Mouse (Mus musculus) liver, embryonic 11.5 days (tissue): ENCODE measurements at regions not wholly inside any gene's neighbourhood (a gene's known extent, or its start where the extent isn't known, plus 50 kb on each side); places are given as distances from the start of the nearest gene placed in this dataset.

Experiments used
- ATAC-seq: fragments of 200-750 bp; cut with Nextera tagmentation; replicated peaks from 2 replicates; pipeline ENCODE4 v1.8.0; 2017; ENCODE audit warnings: moderate number of reproducible peaks, mild to moderate bottlenecking, moderate TSS enrichment, moderate library complexity; ENCODE audit not compliant: low FRiP score
- DNase-seq: peaks from one replicate; pipeline ENCODE4 v3.0.0-alpha.2; 2017; ENCODE audit warnings: low spot score
- H3K27ac ChIP-seq: fragments of 300-500 bp; sonication (generic); 2 replicates; pipeline ENCODE4 v1.5.1; 2014; ENCODE audit warnings: mild to moderate bottlenecking, low read depth, low read length, control low read depth
- H3K27me3 ChIP-seq: fragments of 300-500 bp; sonication (generic); replicated peaks from 2 replicates; pipeline ENCODE4 v1.6.1; 2014; ENCODE audit warnings: low read length, mixed read lengths; ENCODE audit not compliant: control insufficient read depth, insufficient read depth
- H3K36me3 ChIP-seq: fragments of 300-500 bp; sonication (generic); 2 replicates; pipeline ENCODE4 v1.6.1; 2014; ENCODE audit warnings: mild to moderate bottlenecking, low read length, moderate library complexity, mixed read lengths; ENCODE audit not compliant: control insufficient read depth, insufficient read depth
- H3K4me1 ChIP-seq: fragments of 300-500 bp; sonication (generic); replicated peaks from 2 replicates; pipeline ENCODE4 v1.6.1; 2014; ENCODE audit warnings: low read length, mixed read lengths; ENCODE audit not compliant: control insufficient read depth, insufficient read depth
- H3K4me2 ChIP-seq: fragments of 300-500 bp; sonication (generic); 2 replicates; pipeline ENCODE4 v1.6.1; 2014; ENCODE audit warnings: mild to moderate bottlenecking, control low read depth, moderate library complexity
- H3K4me3 ChIP-seq: fragments of 300-500 bp; sonication (generic); 2 replicates; pipeline ENCODE4 v1.5.1; 2014; ENCODE audit warnings: low read depth, low read length, control low read depth
- H3K9ac ChIP-seq: fragments of 300-500 bp; sonication (generic); 2 replicates; pipeline ENCODE4 v1.6.1; 2014; ENCODE audit warnings: low read depth, low read length, control low read depth
- H3K9me3 ChIP-seq: fragments of 300-500 bp; sonication (generic); 2 replicates; pipeline ENCODE4 v1.6.1; 2016; ENCODE audit warnings: low read length, inconsistent platforms, mixed read lengths; ENCODE audit not compliant: control insufficient read depth
- WGBS: fragments of 180-500 bp; shearing (Covaris S2); extraction: QIAGEN DNeasy Blood & Tissue Kit; methylation state at CpG from one replicate; pipeline ENCODE4 v1.1.7; 2014; 5-methylcytosine and 5-hydroxymethylcytosine counted together

DNA sequence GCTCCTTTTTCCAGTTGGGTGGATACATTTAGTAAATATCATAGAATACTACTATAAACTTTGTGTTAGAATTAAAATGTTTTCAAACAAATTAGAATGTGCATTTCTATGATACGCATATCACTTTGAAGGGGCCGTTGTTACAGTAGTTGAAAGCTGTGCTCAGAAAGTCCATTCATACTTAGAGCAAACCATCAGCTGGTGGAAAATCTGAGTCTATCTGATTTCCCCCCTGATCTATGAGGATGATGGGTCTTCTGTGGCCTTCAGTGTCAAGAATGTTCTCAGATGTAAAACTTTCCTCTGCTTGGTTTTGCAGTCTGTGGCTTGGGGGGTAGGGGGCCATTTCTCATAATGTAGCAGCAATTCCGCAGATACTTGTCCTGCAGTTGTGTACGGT lies 69.3 kb upstream of the Ednrb start:
- H3K4me3 ChIP-seq: no peak overlapping the region
- H3K9me3 ChIP-seq: no peaks in the 10 kb centered on the region
- DNase-seq (no peak), ATAC-seq (no peak)
- H3K27ac ChIP-seq: no peak overlapping the region
- WGBS: 92% methylated on average over 4 of the region's 4 CpGs
- H3K4me2 ChIP-seq: no peak overlapping the region
- H3K4me1 ChIP-seq: no peaks in the 10 kb centered on the region
- H3K9ac ChIP-seq: no peak overlapping the region
- no peaks in the 10 kb centered on the region for H3K27me3 ChIP-seq
- no peaks in the 10 kb centered on the region for H3K36me3 ChIP-seq

DNA sequence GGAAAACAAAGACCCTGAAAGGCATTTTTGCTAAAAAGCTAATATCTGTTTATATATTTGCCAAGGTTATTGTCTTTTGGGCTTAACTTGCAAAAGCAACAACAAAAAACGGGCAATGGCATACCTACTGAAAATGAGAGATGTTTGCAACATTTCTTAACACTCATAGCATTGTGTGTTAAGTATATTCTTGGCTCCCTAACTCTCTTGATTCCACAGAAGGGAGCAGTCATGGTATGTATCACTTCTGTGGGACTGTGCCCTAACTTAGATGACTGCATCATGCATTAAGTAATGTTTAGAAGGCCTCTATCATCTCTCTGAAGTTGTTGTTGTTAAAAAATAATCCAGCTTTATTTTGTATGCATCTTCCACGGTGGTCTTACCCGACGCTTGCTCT lies 67.5 kb upstream of the Ednrb start:
- Histone ChIP-seq H3K27ac (no peak overlapping the region), H3K9ac (no peak overlapping the region), H3K4me3 (no peak overlapping the region), H3K27me3 (no peaks in the 10 kb centered on the region), H3K4me1 (no peaks in the 10 kb centered on the region), H3K4me2 (no peak overlapping the region), H3K9me3 (no peaks in the 10 kb centered on the region), H3K36me3 (no peaks in the 10 kb centered on the region)
- ATAC-seq: no peak
- no peak for DNase-seq
- WGBS: 81% methylated on average over 4 of the region's 4 CpGs

GRCm38 (mm10) chr14:103911280-103911679 lies 67.1 kb upstream of the Ednrb start:
- Histone ChIP-seq H3K4me3 (no peak overlapping the region), H3K27me3 (no peaks in the 10 kb centered on the region), H3K4me1 (no peaks in the 10 kb centered on the region), H3K36me3 (no peaks in the 10 kb centered on the region), H3K9me3 (no peaks in the 10 kb centered on the region), H3K4me2 (no peak overlapping the region), H3K9ac (no peak overlapping the region), H3K27ac (no peak overlapping the region)
- no peak for ATAC-seq
- 78% methylated on average over 1 of the region's 1 CpGs for WGBS
- no peak for DNase-seq

- Histone ChIP-seq H3K36me3 (no peaks in the 10 kb centered on the region), H3K4me1 (no peaks in the 10 kb centered on the region), H3K9ac (no peak overlapping the region), H3K4me3 (no peak overlapping the region), H3K9me3 (no peaks in the 10 kb centered on the region), H3K27ac (no peak overlapping the region), H3K4me2 (no peak overlapping the region), H3K27me3 (no peaks in the 10 kb centered on the region)
- 45% methylated on average over 2 of the region's 2 CpGs for WGBS
- ATAC-seq (no peak), DNase-seq (no peak)
Measured at GRCm38 (mm10) chr14:103906417-103907070, 62.3 kb upstream of the Ednrb start.

GRCm38 (mm10) chr14:103900817-103901216 lies 56.6 kb upstream of the Ednrb start:
- Histone ChIP-seq H3K36me3 (no peaks in the 10 kb centered on the region), H3K4me3 (no peak overlapping the region), H3K9me3 (no peaks in the 10 kb centered on the region), H3K9ac (no peak overlapping the region), H3K4me1 (no peaks in the 10 kb centered on the region; the same call in 1 of the 2 replicates), H3K27ac (no peak overlapping the region), H3K27me3 (no peaks in the 10 kb centered on the region), H3K4me2 (no peak overlapping the region)
- DNase-seq (no peak), ATAC-seq (no peak)
- 68% methylated on average over 2 of the region's 2 CpGs for WGBS

- ATAC-seq: peak; percentile 54
- H3K27ac ChIP-seq: no peak overlapping the region
- no peak overlapping the region for H3K9ac ChIP-seq
Measured at GRCm38 (mm10) chr14:103899111-103899814, 55.1 kb upstream of the Ednrb start.

DNA sequence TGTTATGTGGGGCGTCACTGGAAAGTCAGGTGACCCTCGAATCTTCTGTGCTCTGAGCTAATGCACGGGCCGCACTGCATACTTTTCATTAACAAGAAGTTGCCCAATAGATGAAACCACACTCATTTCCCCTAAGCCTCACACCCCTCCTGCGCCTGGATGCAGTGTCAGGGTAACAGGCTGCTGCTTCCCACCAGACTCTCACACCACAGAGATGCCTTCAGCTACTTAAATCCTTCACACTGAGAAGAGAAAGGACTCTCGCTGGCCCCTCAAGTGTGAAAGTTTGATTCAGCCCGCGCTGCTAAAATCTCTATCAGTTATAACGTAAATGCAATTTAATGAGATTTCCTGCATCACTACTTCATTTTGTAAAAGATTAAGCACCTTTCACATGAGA lies 54.5 kb upstream of the Ednrb start:
- H3K4me2 ChIP-seq: peak overlapping the region; percentile 49; the same call in 1 of the 2 replicates
- H3K9me3 ChIP-seq: no peaks in the 10 kb centered on the region
- no peak overlapping the region for H3K9ac ChIP-seq
- ATAC-seq (peak; percentile 34), DNase-seq (no peak)
- no peaks in the 10 kb centered on the region for H3K27me3 ChIP-seq
- WGBS: 23% methylated on average over 9 of the region's 9 CpGs
- H3K36me3 ChIP-seq: no peaks in the 10 kb centered on the region
- no peaks in the 10 kb centered on the region; the same call in 1 of the 2 replicates for H3K4me1 ChIP-seq
- no peak overlapping the region for H3K27ac ChIP-seq
- no peak overlapping the region; the same call in 1 of the 2 replicates for H3K4me3 ChIP-seq

More at GRCm38 (mm10) chr14:103899111-103899814, 55.1 kb upstream of the Ednrb start:
- Histone ChIP-seq H3K4me1 (no peaks in the 10 kb centered on the region; the same call in 1 of the 2 replicates), H3K4me3 (peak overlapping the region; percentile 10; the same call in 1 of the 2 replicates), H3K27me3 (no peaks in the 10 kb centered on the region), H3K36me3 (no peaks in the 10 kb centered on the region), H3K4me2 (peak overlapping the region; percentile 49), H3K9me3 (no peaks in the 10 kb centered on the region)
- WGBS: 38% methylated on average over 22 of the region's 22 CpGs
- peak; percentile 36 for DNase-seq

DNA sequence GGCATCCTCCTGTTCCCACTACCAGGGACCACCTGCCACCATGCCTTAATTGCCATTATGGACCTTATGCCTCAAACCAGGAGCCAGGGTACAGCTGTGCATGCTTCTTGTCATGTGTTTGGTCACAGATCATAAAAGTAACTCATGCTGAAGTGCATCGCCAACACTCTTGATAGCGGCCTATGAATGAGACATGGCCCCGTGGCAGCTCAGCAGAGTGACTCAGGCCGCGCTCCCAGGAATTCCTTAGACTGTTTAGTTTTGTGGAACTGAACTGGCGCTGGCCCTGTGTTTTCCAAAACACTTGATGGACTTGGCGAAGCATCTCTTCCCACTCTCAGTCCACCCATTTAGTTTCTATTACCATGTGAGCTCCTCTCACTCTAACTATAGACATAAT lies 51.1 kb upstream of the Ednrb start:
- no peaks in the 10 kb centered on the region; the same call in 1 of the 2 replicates for H3K4me1 ChIP-seq
- ATAC-seq (no peak), DNase-seq (no peak)
- no peak overlapping the region for H3K27ac ChIP-seq
- H3K27me3 ChIP-seq: no peaks in the 10 kb centered on the region
- WGBS: 91% methylated on average over 7 of the region's 7 CpGs
- no peak overlapping the region for H3K4me2 ChIP-seq
- H3K9ac ChIP-seq: no peak overlapping the region
- H3K36me3 ChIP-seq: no peaks in the 10 kb centered on the region
- H3K4me3 ChIP-seq: no peak overlapping the region
- no peaks in the 10 kb centered on the region for H3K9me3 ChIP-seq
